Mouse (Mus musculus) forebrain, embryonic 13.5 days (tissue): ENCODE results near the gene Creb3l2. TPM values are rescaled to one million over a fixed set of nuclear protein-coding genes. Genes with fewer than 3 reads are reported as not detected.

Experiments used
- ATAC-seq: fragments of 200-750 bp; cut with Nextera tagmentation; 2 replicates; pipeline ENCODE4 v1.8.0; 2017
- H3K27ac ChIP-seq: fragments of 300-500 bp; sonication (generic); 2 replicates; pipeline ENCODE4 v1.5.1; 2015; ENCODE audit warnings: inconsistent platforms, mild to moderate bottlenecking, moderate library complexity
- H3K27me3 ChIP-seq: fragments of 300-500 bp; sonication (generic); 2 replicates; pipeline ENCODE4 v1.6.1; 2015; ENCODE audit warnings: mild to moderate bottlenecking, inconsistent platforms
- H3K36me3 ChIP-seq: fragments of 300-500 bp; sonication (generic); 2 replicates; pipeline ENCODE4 v1.6.1; 2015; ENCODE audit warnings: mild to moderate bottlenecking, inconsistent platforms; ENCODE audit not compliant: poor library complexity, severe bottlenecking
- H3K4me1 ChIP-seq: fragments of 300-500 bp; sonication (generic); 2 replicates; pipeline ENCODE4 v1.6.1; 2015; ENCODE audit warnings: inconsistent platforms
- H3K4me2 ChIP-seq: fragments of 300-500 bp; sonication (generic); 2 replicates; pipeline ENCODE4 v1.6.1; 2015; ENCODE audit warnings: inconsistent platforms, mild to moderate bottlenecking, moderate library complexity
- H3K4me3 ChIP-seq: fragments of 300-500 bp; sonication (generic); 2 replicates; pipeline ENCODE4 v1.5.1; 2015; ENCODE audit warnings: mild to moderate bottlenecking, inconsistent platforms
- H3K9ac ChIP-seq: fragments of 300-500 bp; sonication (generic); 2 replicates; pipeline ENCODE4 v1.6.1; 2015; ENCODE audit warnings: mild to moderate bottlenecking, inconsistent platforms
- H3K9me3 ChIP-seq: fragments of 300-500 bp; sonication (generic); replicated peaks from 2 replicates; pipeline ENCODE4 v1.6.1; 2016; ENCODE audit warnings: inconsistent platforms
- WGBS: fragments of 180-500 bp; shearing (Covaris S2); methylation state at CpG from one replicate; pipeline ENCODE4 v1.1.7; 2015; 5-methylcytosine and 5-hydroxymethylcytosine counted together
- polyA plus RNA-seq: library from polyadenylated mRNA; unstranded; fragments of >200 nt; fragmentation: Nextera tagmentation; extraction: Ambion mirVana; gene quantifications from 2 replicates; pipeline ENCODE4 v1.2.1, GENCODE M21; 2015

Creb3l2 gene
- polyA plus RNA-seq, 1 experiment from 2014 or later: 2.0 TPM

DNA sequence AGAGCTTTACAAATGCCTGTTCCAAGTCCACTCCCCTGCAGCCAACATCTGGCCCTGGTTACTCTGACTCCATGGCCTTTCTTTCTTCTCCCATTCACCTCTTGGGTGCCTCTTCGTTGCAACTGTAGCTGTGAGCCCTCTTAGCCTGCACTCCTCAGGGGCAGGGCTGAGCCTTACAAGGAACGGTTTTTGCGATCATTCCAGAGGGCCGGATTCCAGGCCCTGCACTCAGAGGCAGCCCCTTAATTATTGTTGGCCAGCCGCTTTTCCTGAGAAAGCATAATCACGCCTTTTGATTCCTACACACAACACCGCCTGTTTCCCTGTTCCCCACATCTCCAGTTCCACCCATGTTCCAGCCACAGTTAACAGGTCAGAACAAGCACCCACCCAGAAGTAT is 17.6 kb downstream of the Creb3l2 start:
- Histone ChIP-seq H3K27me3 (no peaks in the 10 kb centered on the region), H3K9me3 (no peaks in the 10 kb centered on the region), H3K4me1 (no peaks in the 10 kb centered on the region), H3K9ac (no peak overlapping the region), H3K36me3 (peaks cover 3% of the 10 kb centered on the region; the same call in 1 of the 2 replicates), H3K4me2 (no peak overlapping the region), H3K27ac (no peak overlapping the region), H3K4me3 (no peak overlapping the region)
- ATAC-seq: no peak
- 72% methylated on average over 7 of the region's 7 CpGs for WGBS

DNA sequence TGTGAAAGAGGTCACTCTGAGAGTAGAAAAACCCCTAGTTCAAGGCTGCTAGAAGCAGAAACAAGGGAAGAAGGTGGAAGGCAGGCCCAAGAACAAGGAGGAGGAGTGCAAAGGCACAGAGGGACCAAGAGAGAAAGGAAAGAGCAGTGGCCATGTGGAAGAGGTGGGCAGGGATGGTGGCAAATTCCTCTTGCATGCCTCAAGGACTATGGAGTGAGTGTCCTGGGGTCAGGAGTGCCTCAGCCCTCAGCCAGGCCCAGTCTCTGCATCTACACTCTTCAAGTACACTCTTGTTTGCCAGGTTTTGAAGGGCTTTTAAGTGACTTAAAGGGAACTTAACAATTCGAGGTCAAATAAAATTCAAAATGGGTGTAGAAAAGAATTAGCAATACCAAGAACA is 18.6 kb downstream of the Creb3l2 start:
- H3K4me3 ChIP-seq: no peak overlapping the region
- H3K4me2 ChIP-seq: no peak overlapping the region
- no peaks in the 10 kb centered on the region for H3K27me3 ChIP-seq
- no peak for ATAC-seq
- no peak overlapping the region for H3K27ac ChIP-seq
- no peak overlapping the region for H3K9ac ChIP-seq
- H3K36me3 ChIP-seq: peaks cover 3% of the 10 kb centered on the region; the same call in 1 of the 2 replicates
- no peaks in the 10 kb centered on the region; the same call in 1 of the 2 replicates for H3K4me1 ChIP-seq
- H3K9me3 ChIP-seq: no peaks in the 10 kb centered on the region
- WGBS: 78% methylated on average over 1 of the region's 1 CpGs

- Histone ChIP-seq H3K9ac (no peak overlapping the region), H3K36me3 (peaks cover 3% of the 10 kb centered on the region; the same call in 1 of the 2 replicates), H3K4me1 (no peaks in the 10 kb centered on the region; the same call in 1 of the 2 replicates), H3K4me2 (no peak overlapping the region), H3K4me3 (no peak overlapping the region), H3K9me3 (no peaks in the 10 kb centered on the region), H3K27ac (no peak overlapping the region), H3K27me3 (no peaks in the 10 kb centered on the region)
- 85% methylated on average over 6 of the region's 6 CpGs for WGBS
- ATAC-seq: no peak
Observed at GRCm38 (mm10) chr6:37421124-37421523, 20.8 kb downstream of the Creb3l2 start.

GRCm38 (mm10) chr6:37419445-37419941 is 22.5 kb downstream of the Creb3l2 start:
- H3K9ac ChIP-seq: no peak overlapping the region
- ATAC-seq: no peak
- H3K4me3 ChIP-seq: no peak overlapping the region
- no peak overlapping the region for H3K4me2 ChIP-seq
- H3K27me3 ChIP-seq: no peaks in the 10 kb centered on the region
- WGBS: 93% methylated on average over 17 of the region's 17 CpGs
- H3K36me3 ChIP-seq: no peaks in the 10 kb centered on the region
- H3K9me3 ChIP-seq: no peaks in the 10 kb centered on the region
- no peak overlapping the region for H3K27ac ChIP-seq
- no peaks in the 10 kb centered on the region; the same call in 1 of the 2 replicates for H3K4me1 ChIP-seq

DNA sequence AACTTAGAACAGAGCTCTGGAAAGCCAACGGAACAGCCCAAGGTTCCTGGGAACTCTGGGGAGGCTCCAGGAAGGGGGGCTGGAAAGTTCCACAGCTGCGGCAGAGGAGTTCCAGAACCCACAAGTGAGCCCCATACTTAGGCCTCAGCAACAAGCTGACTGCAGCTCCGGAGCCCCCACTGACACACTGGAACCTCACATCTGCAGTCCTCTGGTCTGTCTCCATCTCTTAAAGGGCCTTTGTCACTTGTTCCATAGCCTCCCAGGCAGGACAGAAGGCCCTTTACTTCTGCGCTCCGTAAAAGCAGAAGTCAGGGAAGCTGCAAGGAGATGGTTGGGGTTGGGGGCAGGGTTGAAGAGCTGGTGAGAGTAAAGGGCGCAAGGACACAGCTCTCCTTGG is 23.0 kb downstream of the Creb3l2 start:
- H3K27me3 ChIP-seq: no peaks in the 10 kb centered on the region
- H3K4me1 ChIP-seq: no peaks in the 10 kb centered on the region; the same call in 1 of the 2 replicates
- 85% methylated on average over 6 of the region's 6 CpGs for WGBS
- no peak overlapping the region for H3K4me3 ChIP-seq
- H3K9me3 ChIP-seq: no peaks in the 10 kb centered on the region
- H3K9ac ChIP-seq: no peak overlapping the region
- H3K27ac ChIP-seq: no peak overlapping the region
- H3K36me3 ChIP-seq: no peaks in the 10 kb centered on the region
- H3K4me2 ChIP-seq: no peak overlapping the region
- ATAC-seq: no peak

DNA sequence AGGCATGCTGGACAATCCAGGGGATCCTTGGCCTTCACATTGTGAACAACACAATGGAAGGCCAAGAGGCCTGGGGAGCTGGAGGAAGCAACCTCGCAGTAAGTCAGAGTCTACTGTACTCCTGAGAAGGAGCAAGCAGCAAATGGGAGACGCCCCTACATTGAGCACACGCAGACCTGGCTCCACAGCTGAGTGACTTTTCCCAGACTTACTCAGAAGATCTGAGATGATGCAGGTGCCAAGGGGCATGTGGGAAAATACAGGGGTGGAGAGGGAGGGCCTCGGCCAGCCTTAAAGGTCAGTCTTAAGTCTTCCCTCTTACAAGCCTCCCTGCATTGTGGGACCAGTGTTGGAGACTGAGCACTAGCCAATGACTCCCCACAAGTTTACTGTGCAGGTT is 25.2 kb downstream of the Creb3l2 start:
- H3K4me3 ChIP-seq: no peak overlapping the region
- no peak overlapping the region for H3K9ac ChIP-seq
- H3K36me3 ChIP-seq: no peaks in the 10 kb centered on the region
- 78% methylated on average over 4 of the region's 4 CpGs for WGBS
- no peak overlapping the region for H3K4me2 ChIP-seq
- H3K4me1 ChIP-seq: no peaks in the 10 kb centered on the region; the same call in 1 of the 2 replicates
- H3K27me3 ChIP-seq: no peaks in the 10 kb centered on the region
- no peaks in the 10 kb centered on the region for H3K9me3 ChIP-seq
- no peak overlapping the region for H3K27ac ChIP-seq
- ATAC-seq: no peak

GRCm38 (mm10) chr6:37415505-37415904 is 26.4 kb downstream of the Creb3l2 start:
- ATAC-seq: no peak
- no peaks in the 10 kb centered on the region for H3K9me3 ChIP-seq
- no peak overlapping the region for H3K4me3 ChIP-seq
- 88% methylated on average over 6 of the region's 6 CpGs for WGBS
- no peak overlapping the region for H3K4me2 ChIP-seq
- H3K36me3 ChIP-seq: no peaks in the 10 kb centered on the region
- H3K9ac ChIP-seq: no peak overlapping the region
- H3K4me1 ChIP-seq: no peaks in the 10 kb centered on the region; the same call in 1 of the 2 replicates
- H3K27me3 ChIP-seq: no peaks in the 10 kb centered on the region
- H3K27ac ChIP-seq: no peak overlapping the region

GRCm38 (mm10) chr6:37415034-37415433 is 26.9 kb downstream of the Creb3l2 start:
- H3K9me3 ChIP-seq: no peaks in the 10 kb centered on the region
- H3K4me1 ChIP-seq: no peaks in the 10 kb centered on the region; the same call in 1 of the 2 replicates
- no peak for ATAC-seq

DNA sequence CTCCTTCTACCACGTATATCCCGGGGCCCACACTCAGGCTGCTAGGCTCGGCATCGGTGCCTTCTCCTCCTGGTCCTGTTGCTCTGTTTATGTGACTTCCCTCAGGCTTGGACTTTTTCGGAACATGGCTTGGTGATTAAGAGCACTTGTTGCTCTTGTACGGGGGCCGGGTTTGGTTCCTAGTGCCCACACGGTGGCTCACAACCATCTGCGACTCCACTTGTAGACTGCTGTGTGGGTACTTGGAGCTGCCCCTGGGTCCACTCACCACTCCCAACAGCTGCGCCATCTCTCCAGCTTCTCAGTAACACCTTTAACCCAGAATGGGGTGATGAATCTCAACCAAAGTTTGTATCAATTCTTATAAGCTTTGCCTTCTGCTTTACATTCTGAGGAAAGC is 27.4 kb downstream of the Creb3l2 start:
- ATAC-seq: no peak
- no peak overlapping the region for H3K9ac ChIP-seq
- WGBS: 93% methylated on average over 10 of the region's 10 CpGs
- no peaks in the 10 kb centered on the region for H3K27me3 ChIP-seq
- H3K36me3 ChIP-seq: no peaks in the 10 kb centered on the region
- no peak overlapping the region for H3K27ac ChIP-seq
- H3K4me1 ChIP-seq: no peaks in the 10 kb centered on the region; the same call in 1 of the 2 replicates
- H3K9me3 ChIP-seq: no peaks in the 10 kb centered on the region
- H3K4me3 ChIP-seq: no peak overlapping the region
- H3K4me2 ChIP-seq: no peak overlapping the region

More at GRCm38 (mm10) chr6:37415034-37415433, 26.9 kb downstream of the Creb3l2 start:
- Histone ChIP-seq H3K4me3 (no peak overlapping the region), H3K27ac (no peak overlapping the region), H3K27me3 (no peaks in the 10 kb centered on the region), H3K4me2 (no peak overlapping the region), H3K36me3 (no peaks in the 10 kb centered on the region), H3K9ac (no peak overlapping the region)
- 62% methylated on average over 7 of the region's 7 CpGs for WGBS

- no peaks in the 10 kb centered on the region for H3K4me1 ChIP-seq
- no peak overlapping the region for H3K4me3 ChIP-seq
- H3K9me3 ChIP-seq: no peaks in the 10 kb centered on the region
- no peaks in the 10 kb centered on the region for H3K27me3 ChIP-seq
- 81% methylated on average over 3 of the region's 3 CpGs for WGBS
- no peak overlapping the region for H3K4me2 ChIP-seq
- H3K9ac ChIP-seq: no peak overlapping the region
- no peak for ATAC-seq
- no peak overlapping the region for H3K27ac ChIP-seq
- H3K36me3 ChIP-seq: no peaks in the 10 kb centered on the region
Observed at GRCm38 (mm10) chr6:37411696-37412095, 30.2 kb downstream of the Creb3l2 start.

DNA sequence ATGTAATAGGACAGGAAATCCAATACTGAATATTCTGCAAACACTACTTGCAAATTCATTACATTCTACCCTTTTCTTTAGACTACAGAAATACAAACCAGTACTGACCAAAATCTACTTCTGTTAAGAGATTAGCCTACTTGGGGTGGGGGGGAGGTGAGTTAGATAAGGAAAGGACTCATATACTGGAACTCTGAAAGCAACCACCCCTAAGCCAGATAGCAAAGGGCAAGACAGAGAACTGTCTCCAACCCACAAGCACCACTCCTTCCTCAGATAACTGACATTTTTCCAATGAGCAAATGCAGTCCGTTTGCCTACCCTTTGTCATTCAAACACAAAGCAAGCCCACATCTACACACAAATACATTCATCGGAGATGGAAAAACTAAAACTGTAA is 32.1 kb downstream of the Creb3l2 start:
- Histone ChIP-seq H3K4me1 (no peaks in the 10 kb centered on the region), H3K4me2 (no peak overlapping the region), H3K27ac (no peak overlapping the region), H3K9ac (no peak overlapping the region), H3K9me3 (no peaks in the 10 kb centered on the region), H3K36me3 (no peaks in the 10 kb centered on the region), H3K27me3 (no peaks in the 10 kb centered on the region), H3K4me3 (no peak overlapping the region)
- ATAC-seq: no peak
- WGBS: 83% methylated on average over 2 of the region's 2 CpGs

GRCm38 (mm10) chr6:37407876-37408275 is 34.1 kb downstream of the Creb3l2 start:
- Histone ChIP-seq H3K36me3 (no peaks in the 10 kb centered on the region), H3K27me3 (no peaks in the 10 kb centered on the region), H3K27ac (no peak overlapping the region), H3K4me2 (no peak overlapping the region), H3K9me3 (no peaks in the 10 kb centered on the region), H3K4me3 (no peak overlapping the region), H3K4me1 (no peaks in the 10 kb centered on the region), H3K9ac (no peak overlapping the region)
- ATAC-seq: no peak
- WGBS: 94% methylated on average over 3 of the region's 3 CpGs

GRCm38 (mm10) chr6:37406903-37407302 is 35.0 kb downstream of the Creb3l2 start:
- 96% methylated on average over 6 of the region's 6 CpGs for WGBS
- H3K9ac ChIP-seq: no peak overlapping the region
- H3K27me3 ChIP-seq: no peaks in the 10 kb centered on the region
- no peaks in the 10 kb centered on the region for H3K36me3 ChIP-seq
- no peaks in the 10 kb centered on the region for H3K4me1 ChIP-seq
- H3K27ac ChIP-seq: no peak overlapping the region
- ATAC-seq: no peak
- no peak overlapping the region for H3K4me2 ChIP-seq
- H3K9me3 ChIP-seq: no peaks in the 10 kb centered on the region
- H3K4me3 ChIP-seq: no peak overlapping the region
